Mouse (Mus musculus): Measurements from ENCODE around the gene Col4a2. TPM values are rescaled to one million over a fixed set of nuclear protein-coding genes. Genes with fewer than 3 reads are reported as not detected.
A peak's percentile ranks its signal among the peaks of the same experiment; 100 is the strongest.

The Col4a2 gene
- polyA plus RNA-seq, 1 experiment from 2014 or later = 35.4 TPM

- Histone ChIP-seq H3K4me2 (no peak overlapping the region), H3K9me3 (replicated peaks) (no peaks in the 10 kb centered on the region), H3K27ac (replicated peaks) (no peak overlapping the region), H3K9ac (replicated peaks) (no peak overlapping the region), H3K4me1 (0 out of 2 replicates have a peak, but pooled peaks cover 1% of the 10 kb centered on the region), H3K27me3 (replicated peaks) (peaks cover 26% of the 10 kb centered on the region), H3K4me3 (replicated peaks) (no peak overlapping the region), H3K36me3 (no peaks in the 10 kb centered on the region)
- no peak for ATAC-seq (ENCODE audit: low FRiP score)
- 55% methylated on average over 8 of the region's 8 CpGs for WGBS
Measured at GRCm38 (mm10) chr8:11471309-11471708, 158.7 kb downstream of the Col4a2 start.

- Histone ChIP-seq H3K27ac (replicated peaks) (no peak overlapping the region), H3K4me1 (peaks cover 19% of the 10 kb centered on the region), H3K9me3 (replicated peaks) (no peaks in the 10 kb centered on the region), H3K4me2 (no peak overlapping the region), H3K9ac (replicated peaks) (no peak overlapping the region), H3K4me3 (replicated peaks) (no peak overlapping the region), H3K27me3 (replicated peaks) (peaks cover 41% of the 10 kb centered on the region), H3K36me3 (no peaks in the 10 kb centered on the region)
- no peak for ATAC-seq (ENCODE audit: low FRiP score)
- WGBS = 37% methylated on average over 4 of the region's 4 CpGs
Measured at GRCm38 (mm10) chr8:11473072-11473471, 160.5 kb downstream of the Col4a2 start.

GRCm38 (mm10) chr8:11475397-11475796 lies 162.8 kb downstream of the Col4a2 start:
- H3K9me3 ChIP-seq (replicated peaks) = no peaks in the 10 kb centered on the region
- H3K4me1 ChIP-seq = peaks cover 33% of the 10 kb centered on the region
- no peak overlapping the region for H3K4me2 ChIP-seq
- no peak overlapping the region for H3K4me3 ChIP-seq (replicated peaks)
- H3K27ac ChIP-seq (replicated peaks) = no peak overlapping the region
- no peaks in the 10 kb centered on the region for H3K36me3 ChIP-seq
- H3K9ac ChIP-seq (replicated peaks) = no peak overlapping the region
- peaks cover 64% of the 10 kb centered on the region for H3K27me3 ChIP-seq (replicated peaks)
- no peak for ATAC-seq (ENCODE audit: low FRiP score)
- 9% methylated on average over 9 of the region's 10 CpGs for WGBS

- H3K27me3 ChIP-seq (replicated peaks) = peaks cover 67% of the 10 kb centered on the region
- H3K9ac ChIP-seq (replicated peaks) = no peak overlapping the region
- H3K4me3 ChIP-seq (replicated peaks) = no peak overlapping the region
- H3K9me3 ChIP-seq (replicated peaks) = no peaks in the 10 kb centered on the region
- H3K36me3 ChIP-seq = no peaks in the 10 kb centered on the region
- 15% methylated on average over 2 of the region's 2 CpGs for WGBS
- H3K27ac ChIP-seq (replicated peaks) = no peak overlapping the region
- H3K4me1 ChIP-seq = peaks cover 33% of the 10 kb centered on the region
- no peak for ATAC-seq (ENCODE audit: low FRiP score)
- no peak overlapping the region for H3K4me2 ChIP-seq
Measured at GRCm38 (mm10) chr8:11475876-11476275, 163.3 kb downstream of the Col4a2 start.

GRCm38 (mm10) chr8:11476338-11477177 lies 164.0 kb downstream of the Col4a2 start:
- peaks cover 71% of the 10 kb centered on the region for H3K27me3 ChIP-seq (replicated peaks)
- H3K27ac ChIP-seq (replicated peaks) = no peak overlapping the region
- H3K4me3 ChIP-seq (replicated peaks) = peak overlapping the region; percentile 46
- H3K4me2 ChIP-seq = peak overlapping the region; percentile 99
- no peak overlapping the region for H3K9ac ChIP-seq (replicated peaks)
- H3K36me3 ChIP-seq = no peaks in the 10 kb centered on the region
- H3K9me3 ChIP-seq (replicated peaks) = no peaks in the 10 kb centered on the region
- ATAC-seq (ENCODE audit: low FRiP score) = no peak
- WGBS = 9% methylated on average over 24 of the region's 24 CpGs
- H3K4me1 ChIP-seq = peaks cover 33% of the 10 kb centered on the region

GRCm38 (mm10) chr8:11477178-11477553 lies 164.6 kb downstream of the Col4a2 start:
- no peaks in the 10 kb centered on the region for H3K36me3 ChIP-seq
- no peaks in the 10 kb centered on the region for H3K9me3 ChIP-seq (replicated peaks)
- H3K27me3 ChIP-seq (replicated peaks) = peaks cover 77% of the 10 kb centered on the region
- ATAC-seq (ENCODE audit: low FRiP score) = no peak
- peak overlapping the region; percentile 99 for H3K4me2 ChIP-seq
- WGBS = 4% methylated on average over 9 of the region's 9 CpGs
- no peak overlapping the region for H3K27ac ChIP-seq (replicated peaks)
- peak overlapping the region; percentile 46 for H3K4me3 ChIP-seq (replicated peaks)
- H3K9ac ChIP-seq (replicated peaks) = no peak overlapping the region
- H3K4me1 ChIP-seq = peaks cover 33% of the 10 kb centered on the region

GRCm38 (mm10) chr8:11477811-11478761 lies 165.5 kb downstream of the Col4a2 start, which contains the start of gene Rab20:
Gene Rab20, minus strand, starts transcription at chr8:11478710.
- Histone ChIP-seq H3K27me3 (replicated peaks) (peaks cover 78% of the 10 kb centered on the region), H3K4me1 (peaks cover 33% of the 10 kb centered on the region)

GRCm38 (mm10) chr8:11478807-11479527 lies 166.4 kb downstream of the Col4a2 start:
- no peaks in the 10 kb centered on the region for H3K36me3 ChIP-seq
- H3K9ac ChIP-seq (replicated peaks) = no peak overlapping the region
- H3K4me3 ChIP-seq (replicated peaks) = peak overlapping the region; percentile 46
- no peaks in the 10 kb centered on the region for H3K9me3 ChIP-seq (replicated peaks)
- 4% methylated on average over 23 of the region's 23 CpGs for WGBS
- H3K4me1 ChIP-seq = peaks cover 33% of the 10 kb centered on the region
- peaks cover 74% of the 10 kb centered on the region for H3K27me3 ChIP-seq (replicated peaks)
- ATAC-seq (ENCODE audit: low FRiP score) = 0 out of 2 replicates have a peak, but pooled peaks have one; percentile 33
- no peak overlapping the region for H3K27ac ChIP-seq (replicated peaks)
- peak overlapping the region; percentile 99 for H3K4me2 ChIP-seq

More at GRCm38 (mm10) chr8:11477811-11478761, 165.5 kb downstream of the Col4a2 start, which contains the start of gene Rab20:
- peak within 1 kb of the TSS; percentile 99 for H3K4me2 ChIP-seq
- H3K4me3 ChIP-seq (replicated peaks) = peak within 1 kb of the TSS; percentile 46
- no peak within 1 kb of the TSS for H3K27ac ChIP-seq (replicated peaks)
- WGBS = under 1% methylated on average over 69 of the region's 69 CpGs
- H3K9ac ChIP-seq (replicated peaks) = peak within 1 kb of the TSS; percentile 38
- H3K36me3 ChIP-seq = no peaks in the 10 kb centered on the region
- no peaks in the 10 kb centered on the region for H3K9me3 ChIP-seq (replicated peaks)
- ATAC-seq (ENCODE audit: low FRiP score) = peak; percentile 79; the same call in 1 of the 2 replicates

GRCm38 (mm10) chr8:11479591-11479990 lies 167.0 kb downstream of the Col4a2 start:
- 10% methylated on average over 14 of the region's 14 CpGs for WGBS
- H3K9ac ChIP-seq (replicated peaks) = no peak overlapping the region
- no peak overlapping the region for H3K27ac ChIP-seq (replicated peaks)
- ATAC-seq (ENCODE audit: low FRiP score) = no peak
- H3K36me3 ChIP-seq = no peaks in the 10 kb centered on the region
- H3K27me3 ChIP-seq (replicated peaks) = peaks cover 68% of the 10 kb centered on the region
- H3K4me3 ChIP-seq (replicated peaks) = no peak overlapping the region
- H3K4me1 ChIP-seq = peaks cover 33% of the 10 kb centered on the region
- no peak overlapping the region for H3K4me2 ChIP-seq
- H3K9me3 ChIP-seq (replicated peaks) = no peaks in the 10 kb centered on the region

GRCm38 (mm10) chr8:11481876-11482275 lies 169.3 kb downstream of the Col4a2 start:
- no peaks in the 10 kb centered on the region for H3K36me3 ChIP-seq
- no peaks in the 10 kb centered on the region for H3K9me3 ChIP-seq (replicated peaks)
- 56% methylated on average over 3 of the region's 3 CpGs for WGBS
- no peak for ATAC-seq (ENCODE audit: low FRiP score)
- no peak overlapping the region for H3K4me3 ChIP-seq (replicated peaks)
- no peak overlapping the region for H3K27ac ChIP-seq (replicated peaks)
- H3K4me2 ChIP-seq = no peak overlapping the region
- H3K4me1 ChIP-seq = peaks cover 29% of the 10 kb centered on the region
- peaks cover 46% of the 10 kb centered on the region for H3K27me3 ChIP-seq (replicated peaks)
- no peak overlapping the region for H3K9ac ChIP-seq (replicated peaks)

GRCm38 (mm10) chr8:11482537-11482936 lies 169.9 kb downstream of the Col4a2 start:
- no peaks in the 10 kb centered on the region for H3K9me3 ChIP-seq (replicated peaks)
- peaks cover 40% of the 10 kb centered on the region for H3K27me3 ChIP-seq (replicated peaks)
- no peak overlapping the region for H3K27ac ChIP-seq (replicated peaks)
- no peak overlapping the region for H3K4me3 ChIP-seq (replicated peaks)
- 68% methylated on average over 3 of the region's 3 CpGs for WGBS
- peaks cover 22% of the 10 kb centered on the region for H3K4me1 ChIP-seq
- no peaks in the 10 kb centered on the region for H3K36me3 ChIP-seq
- ATAC-seq (ENCODE audit: low FRiP score) = no peak
- H3K4me2 ChIP-seq = no peak overlapping the region
- no peak overlapping the region for H3K9ac ChIP-seq (replicated peaks)

All from neural tube, embryonic 15.5 days (tissue).